ENCODE assay signal across 16 mouse cellular contexts in genomic region chr5:27034858-27035257, GRCm38 (mm10).
"Had no signal": no experiment of that assay in that cellular context is flagged by ENCODE, and none has a peak within 500 bp of the region (broad histone marks: within the 10 kb centered on the region; RNA-seq: fewer than 3 reads in every experiment).

No protein-coding gene starts in this region.

- H3K27ac ChIP-seq: neural tube, embryonic 13.5 days; neural tube, embryonic 15.5 days; stomach, embryonic 15.5 days; stomach, postnatal 0 days had no signal

- H3K27me3 ChIP-seq: neural tube, embryonic 13.5 days; neural tube, embryonic 15.5 days; stomach, embryonic 15.5 days had no signal

- DNase-seq: retina, postnatal 1 day; right cerebral cortex, adult 18-20 months; right cerebral cortex, postnatal 14 days; right cerebral cortex, postnatal 25 days; right cerebral cortex, postnatal 4 days; spleen, adult 18-20 months; thymus, adult 18-20 months; thymus, adult 2 months; thymus, postnatal 14 days; thymus, postnatal 25 days; thymus, postnatal 36 days; thymus, postnatal 4 days had no signal

- H3K4me2 ChIP-seq: neural tube, embryonic 13.5 days; neural tube, embryonic 15.5 days; stomach, embryonic 15.5 days had no signal

- H3K4me1 ChIP-seq: neural tube, embryonic 13.5 days; neural tube, embryonic 15.5 days; stomach, embryonic 15.5 days had no signal

- H3K9ac ChIP-seq: neural tube, embryonic 13.5 days; neural tube, embryonic 15.5 days; stomach, embryonic 15.5 days had no signal

- H3K4me3 ChIP-seq: neural tube, embryonic 13.5 days; neural tube, embryonic 15.5 days; stomach, embryonic 15.5 days had no signal

- H3K9me3 ChIP-seq: neural tube, embryonic 13.5 days; neural tube, embryonic 15.5 days; stomach, embryonic 15.5 days had no signal

- H3K36me3 ChIP-seq: neural tube, embryonic 13.5 days; neural tube, embryonic 15.5 days; stomach, embryonic 15.5 days had no signal
